Mouse (Mus musculus): ENCODE results near the gene Glis3. TPM values are rescaled to one million over a fixed set of nuclear protein-coding genes. Genes with fewer than 3 reads are reported as not detected.

Gene Glis3
- polyA plus RNA-seq, 1 experiment, result 1.4 TPM

DNA sequence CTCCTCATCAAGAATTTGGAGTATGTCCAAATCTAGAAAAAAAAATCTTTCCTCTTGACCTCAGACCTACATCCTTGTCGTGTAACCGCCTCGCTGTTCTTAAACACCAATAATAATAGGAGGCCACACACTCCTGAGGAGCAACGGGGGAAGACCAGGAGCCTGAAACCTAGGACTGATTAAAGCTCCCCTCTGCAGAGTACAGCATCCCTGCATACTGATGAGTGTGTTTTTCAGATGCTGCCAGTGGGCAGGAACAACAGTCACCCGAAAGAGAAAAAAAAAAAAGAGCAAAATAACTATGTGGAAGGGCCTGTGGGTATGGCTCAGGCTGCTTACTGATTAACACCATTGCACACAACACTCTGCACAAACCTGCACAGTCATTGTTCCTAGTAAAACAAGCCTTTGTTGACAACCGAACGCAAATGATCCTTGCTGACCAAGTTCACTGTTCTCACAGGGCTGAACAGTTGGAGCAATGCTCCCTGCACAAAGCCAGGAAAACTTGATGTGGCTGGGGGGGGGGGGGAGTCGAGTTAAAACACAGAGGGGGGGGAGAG is 43.8 kb downstream of the Glis3 start:
- H3K27ac ChIP-seq (ENCODE audit: control insufficient read depth, insufficient read depth, low read depth, low read length), result no peak overlapping the region
- H3K4me3 ChIP-seq (ENCODE audit: control insufficient read depth, low read depth, low read length), result no peak overlapping the region
- H3K27me3 ChIP-seq (ENCODE audit: control insufficient read depth, insufficient read depth, low read length), result no peaks in the 10 kb centered on the region
- H3K36me3 ChIP-seq (ENCODE audit: control insufficient read depth, insufficient read depth, low read length), result no peaks in the 10 kb centered on the region
- no peaks in the 10 kb centered on the region for H3K4me1 ChIP-seq (ENCODE audit: control insufficient read depth, insufficient read depth, low read length)
- no peak for TF ChIP-seq POLR2A (IDR thresholded peaks at IDR 0.05; ENCODE audit: control insufficient read depth, low read depth, low read length)
- TF ChIP-seq CTCF (IDR thresholded peaks at IDR 0.05; ENCODE audit: control insufficient read depth, insufficient read depth, insufficient replicate concordance, low read depth, low read length), result no peak

DNA sequence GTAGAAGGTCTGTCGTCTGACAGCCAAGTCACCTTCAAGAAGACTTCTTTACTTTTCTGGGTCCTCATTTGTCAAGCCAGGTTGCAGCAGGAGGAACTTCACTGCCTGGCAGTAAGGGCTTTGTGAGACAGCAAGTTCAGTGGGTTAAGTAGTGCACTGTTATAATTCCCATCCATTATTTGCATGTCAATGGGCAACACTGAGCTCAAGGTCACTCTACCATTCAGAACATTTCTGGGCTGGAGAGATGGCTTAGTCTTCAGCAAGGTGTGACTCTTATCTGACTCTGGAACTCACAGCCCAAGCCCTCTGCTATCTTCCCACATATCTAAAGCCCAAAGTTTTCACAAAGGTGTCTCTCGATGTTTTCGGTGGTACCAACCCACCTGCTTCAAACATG is 44.9 kb downstream of the Glis3 start:
- TF ChIP-seq POLR2A (IDR thresholded peaks at IDR 0.05; ENCODE audit: control insufficient read depth, low read depth, low read length), result no peak
- TF ChIP-seq CTCF (IDR thresholded peaks at IDR 0.05; ENCODE audit: control insufficient read depth, insufficient read depth, insufficient replicate concordance, low read depth, low read length), result no peak

GRCm38 (mm10) chr19:28628416-28628815 is 51.5 kb downstream of the Glis3 start:
- no peak overlapping the region for H3K4me3 ChIP-seq (ENCODE audit: control insufficient read depth, low read depth, low read length)
- no peak overlapping the region for H3K27ac ChIP-seq (ENCODE audit: control insufficient read depth, insufficient read depth, low read depth, low read length)
- H3K4me1 ChIP-seq (ENCODE audit: control insufficient read depth, insufficient read depth, low read length), result no peaks in the 10 kb centered on the region
- H3K36me3 ChIP-seq (ENCODE audit: control insufficient read depth, insufficient read depth, low read length), result no peaks in the 10 kb centered on the region
- no peak for TF ChIP-seq POLR2A (IDR thresholded peaks at IDR 0.05; ENCODE audit: control insufficient read depth, low read depth, low read length)
- TF ChIP-seq CTCF (IDR thresholded peaks at IDR 0.05; ENCODE audit: control insufficient read depth, insufficient read depth, insufficient replicate concordance, low read depth, low read length), result no peak
- no peaks in the 10 kb centered on the region for H3K27me3 ChIP-seq (ENCODE audit: control insufficient read depth, insufficient read depth, low read length)

More for the DNA sequence above, 44.9 kb downstream of the Glis3 start:
- Histone ChIP-seq H3K27me3 (ENCODE audit: control insufficient read depth, insufficient read depth, low read length) (no peaks in the 10 kb centered on the region), H3K27ac (ENCODE audit: control insufficient read depth, insufficient read depth, low read depth, low read length) (no peak overlapping the region), H3K4me1 (ENCODE audit: control insufficient read depth, insufficient read depth, low read length) (no peaks in the 10 kb centered on the region), H3K36me3 (ENCODE audit: control insufficient read depth, insufficient read depth, low read length) (no peaks in the 10 kb centered on the region), H3K4me3 (ENCODE audit: control insufficient read depth, low read depth, low read length) (no peak overlapping the region)

DNA sequence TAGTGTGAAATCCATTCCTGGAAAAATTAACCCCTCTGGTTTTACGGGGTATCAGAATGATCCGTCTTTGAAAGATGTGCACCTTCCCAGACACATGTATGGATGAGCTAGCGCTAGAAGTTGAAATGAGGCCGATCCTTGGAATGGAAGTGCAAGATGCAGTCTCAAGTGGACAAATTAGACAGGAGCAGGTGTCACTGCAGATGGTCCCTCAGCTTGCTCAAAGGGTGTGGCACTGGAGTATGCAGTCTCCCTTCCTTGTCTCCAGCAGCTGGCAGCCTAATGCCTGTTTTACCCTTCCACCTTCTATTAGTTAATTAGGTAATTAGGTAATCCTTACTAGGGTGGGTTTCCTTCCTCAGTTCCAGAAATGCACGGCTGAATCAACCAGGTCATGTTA is 53.7 kb downstream of the Glis3 start:
- no peak overlapping the region for H3K27ac ChIP-seq (ENCODE audit: control insufficient read depth, insufficient read depth, low read depth, low read length)
- H3K4me1 ChIP-seq (ENCODE audit: control insufficient read depth, insufficient read depth, low read length), result no peaks in the 10 kb centered on the region
- TF ChIP-seq CTCF (IDR thresholded peaks at IDR 0.05; ENCODE audit: control insufficient read depth, insufficient read depth, insufficient replicate concordance, low read depth, low read length), result no peak
- TF ChIP-seq POLR2A (IDR thresholded peaks at IDR 0.05; ENCODE audit: control insufficient read depth, low read depth, low read length), result no peak
- no peaks in the 10 kb centered on the region for H3K36me3 ChIP-seq (ENCODE audit: control insufficient read depth, insufficient read depth, low read length)
- no peaks in the 10 kb centered on the region for H3K27me3 ChIP-seq (ENCODE audit: control insufficient read depth, insufficient read depth, low read length)
- no peak overlapping the region for H3K4me3 ChIP-seq (ENCODE audit: control insufficient read depth, low read depth, low read length)

DNA sequence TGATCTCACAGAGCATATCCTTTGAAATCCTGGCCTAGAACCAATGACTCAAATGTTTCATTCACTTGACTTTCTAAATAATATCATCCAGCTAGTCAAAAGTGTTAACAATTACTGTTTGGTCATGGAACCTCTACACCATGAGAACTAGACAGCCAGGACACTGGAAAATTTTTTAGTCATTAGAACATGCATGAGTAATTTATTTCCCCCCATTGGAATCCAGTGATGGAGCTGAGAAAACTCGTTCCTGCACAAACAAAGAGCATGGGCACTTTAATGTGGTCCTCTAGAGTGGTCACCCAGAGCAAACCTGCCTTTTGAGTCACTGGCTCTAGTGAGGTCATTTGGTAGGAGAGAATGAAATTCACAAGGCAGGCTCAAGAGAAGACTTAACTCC is 55.3 kb downstream of the Glis3 start:
- Histone ChIP-seq H3K4me1 (ENCODE audit: control insufficient read depth, insufficient read depth, low read length) (no peaks in the 10 kb centered on the region), H3K4me3 (ENCODE audit: control insufficient read depth, low read depth, low read length) (no peak overlapping the region), H3K27ac (ENCODE audit: control insufficient read depth, insufficient read depth, low read depth, low read length) (no peak overlapping the region), H3K36me3 (ENCODE audit: control insufficient read depth, insufficient read depth, low read length) (no peaks in the 10 kb centered on the region), H3K27me3 (ENCODE audit: control insufficient read depth, insufficient read depth, low read length) (no peaks in the 10 kb centered on the region)
- TF ChIP-seq CTCF (IDR thresholded peaks at IDR 0.05; ENCODE audit: control insufficient read depth, insufficient read depth, insufficient replicate concordance, low read depth, low read length), result no peak
- no peak for TF ChIP-seq POLR2A (IDR thresholded peaks at IDR 0.05; ENCODE audit: control insufficient read depth, low read depth, low read length)

DNA sequence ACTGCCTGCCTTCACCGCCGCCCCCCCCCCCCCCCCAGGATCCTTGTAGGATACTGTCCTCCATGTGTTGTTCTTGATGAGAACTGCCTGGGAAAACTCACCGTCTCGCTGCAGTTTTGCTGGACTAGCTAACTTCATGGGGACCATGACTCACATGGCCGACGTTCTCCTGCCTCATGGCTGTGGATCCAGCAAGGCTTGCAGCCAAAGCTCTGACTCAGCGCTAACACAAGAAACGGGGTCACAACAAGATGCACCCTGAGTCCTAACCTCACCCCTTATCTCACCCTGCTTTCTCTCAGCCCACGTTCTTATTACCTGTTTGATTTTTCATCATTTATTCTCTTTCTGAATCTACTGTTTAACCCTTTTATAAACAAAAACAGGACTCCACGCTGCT is 56.2 kb downstream of the Glis3 start:
- Histone ChIP-seq H3K27me3 (ENCODE audit: control insufficient read depth, insufficient read depth, low read length) (no peaks in the 10 kb centered on the region), H3K36me3 (ENCODE audit: control insufficient read depth, insufficient read depth, low read length) (no peaks in the 10 kb centered on the region), H3K4me1 (ENCODE audit: control insufficient read depth, insufficient read depth, low read length) (no peaks in the 10 kb centered on the region), H3K27ac (ENCODE audit: control insufficient read depth, insufficient read depth, low read depth, low read length) (no peak overlapping the region), H3K4me3 (ENCODE audit: control insufficient read depth, low read depth, low read length) (no peak overlapping the region)
- no peak for TF ChIP-seq POLR2A (IDR thresholded peaks at IDR 0.05; ENCODE audit: control insufficient read depth, low read depth, low read length)
- no peak for TF ChIP-seq CTCF (IDR thresholded peaks at IDR 0.05; ENCODE audit: control insufficient read depth, insufficient read depth, insufficient replicate concordance, low read depth, low read length)

DNA sequence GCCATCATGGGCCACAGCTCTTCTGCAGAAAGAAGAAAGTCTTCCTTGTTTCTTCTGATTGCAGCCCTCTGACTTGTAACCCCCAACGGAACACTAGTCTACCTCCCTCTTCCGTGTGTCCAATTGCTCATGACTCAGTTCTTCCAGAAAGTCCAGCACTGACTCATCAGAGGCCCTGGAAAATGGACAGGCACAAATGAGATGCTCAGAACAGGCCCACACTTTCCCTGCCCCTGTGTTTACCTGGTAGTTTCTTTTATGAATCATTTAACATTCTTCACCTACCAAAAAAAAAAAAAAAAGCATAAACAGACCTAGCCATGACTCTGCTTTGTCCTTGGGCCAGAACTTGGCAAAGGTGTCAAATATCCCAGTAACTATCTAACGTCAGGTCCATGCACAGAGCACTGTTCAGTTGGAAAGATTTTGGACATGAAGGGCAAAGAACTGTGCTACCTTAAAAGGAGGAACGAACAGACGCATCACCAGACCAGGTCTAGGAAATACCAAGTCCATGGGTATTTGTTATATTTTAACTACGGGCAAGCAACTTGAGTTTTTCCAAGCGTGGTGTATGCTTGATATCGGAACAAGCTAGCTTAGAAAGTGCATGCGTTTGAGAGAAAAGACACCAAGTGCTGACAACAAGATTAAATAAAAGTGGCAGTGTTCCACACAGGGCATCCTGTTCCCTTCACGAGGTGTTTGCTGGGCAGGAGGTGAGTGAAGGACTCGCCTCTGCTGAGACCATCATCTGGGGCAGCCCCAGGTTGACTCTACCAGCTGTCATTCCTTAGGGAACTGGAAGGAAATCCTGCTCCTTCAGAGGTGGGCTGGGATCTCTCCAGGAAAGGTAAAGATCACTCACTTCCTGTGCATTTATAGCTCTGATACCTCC is 58.0 kb downstream of the Glis3 start:
- H3K36me3 ChIP-seq (ENCODE audit: control insufficient read depth, insufficient read depth, low read length), result no peaks in the 10 kb centered on the region
- H3K4me1 ChIP-seq (ENCODE audit: control insufficient read depth, insufficient read depth, low read length), result no peaks in the 10 kb centered on the region
- H3K4me3 ChIP-seq (ENCODE audit: control insufficient read depth, low read depth, low read length), result no peak overlapping the region
- H3K27ac ChIP-seq (ENCODE audit: control insufficient read depth, insufficient read depth, low read depth, low read length), result no peak overlapping the region
- no peaks in the 10 kb centered on the region for H3K27me3 ChIP-seq (ENCODE audit: control insufficient read depth, insufficient read depth, low read length)
- TF ChIP-seq POLR2A (IDR thresholded peaks at IDR 0.05; ENCODE audit: control insufficient read depth, low read depth, low read length) (no peak), CTCF (IDR thresholded peaks at IDR 0.05; ENCODE audit: control insufficient read depth, insufficient read depth, insufficient replicate concordance, low read depth, low read length) (no peak)
